Mouse (Mus musculus) lung, adult 2 months (tissue): ENCODE measurements around the gene Ica1.

Experiments used
- CTCF ChIP-seq: fragments of 200-500 bp; IDR thresholded peaks from 2 replicates; pipeline ENCODE4 v1.5.1; 2011; ENCODE audit warnings: mild to moderate bottlenecking, low read length, control low read depth; ENCODE audit not compliant: insufficient read depth
- POLR2A ChIP-seq: fragments of 200-500 bp; IDR thresholded peaks from 2 replicates; pipeline ENCODE4 v1.6.1; 2011; ENCODE audit warnings: low read depth, mild to moderate bottlenecking, control low read depth, low read length, borderline replicate concordance; ENCODE audit errors: extremely low read depth

DNA sequence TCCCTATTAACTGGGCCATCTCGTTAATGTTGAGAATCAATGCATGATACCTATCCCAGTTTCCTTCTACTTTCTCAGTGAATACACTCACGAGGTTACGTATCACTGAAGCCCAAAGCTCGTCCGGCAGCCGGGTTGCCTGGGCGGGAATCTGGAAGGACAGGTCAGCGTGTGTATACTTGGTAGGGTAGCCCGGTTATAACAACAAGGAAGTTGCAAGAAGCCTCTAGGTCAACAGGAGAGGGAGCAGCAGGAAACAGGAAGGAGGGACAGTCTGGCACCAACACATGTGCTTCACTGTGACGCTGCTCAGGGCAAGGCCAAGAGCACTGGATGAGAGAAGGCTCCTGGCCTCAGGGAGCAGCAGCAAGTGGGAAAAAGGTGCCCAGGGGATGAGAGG lies 7.9 kb downstream of the Ica1 start:
- TF ChIP-seq CTCF (no peak), POLR2A (peak; percentile 11; the same call in 1 of the 2 replicates)
